Mouse (Mus musculus): ENCODE data around the gene Smoc1.

- TF ChIP-seq CTCF (IDR thresholded peaks at IDR 0.05; ENCODE audit: insufficient read depth, low read length) (no peak), POLR2A (IDR thresholded peaks at IDR 0.05; ENCODE audit: borderline replicate concordance, extremely low read depth, low read depth, low read length) (no peak)
Observed at GRCm38 (mm10) chr12:81026277-81026994, at the start of gene Smoc1.
